13 mouse cellular contexts compared by ENCODE assay signal in the genomic region with DNA sequence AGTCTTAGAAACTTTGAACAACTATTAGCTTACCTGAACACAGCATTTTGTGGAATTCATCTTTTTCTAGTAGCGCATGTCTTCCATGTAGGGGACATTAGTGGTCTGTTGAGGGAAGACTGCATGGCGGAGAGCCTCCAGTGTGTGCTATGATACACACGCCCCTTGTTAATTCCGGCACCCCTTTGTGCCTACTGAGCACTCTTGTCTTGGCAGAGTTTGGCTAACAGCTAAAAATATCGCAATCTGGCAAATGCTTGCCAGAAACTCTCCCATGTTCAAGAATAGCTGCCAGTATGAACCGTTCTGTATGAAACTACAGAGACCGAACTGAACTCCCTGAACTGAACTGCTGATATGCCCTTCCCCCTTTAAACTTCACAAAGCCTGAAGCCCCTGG. TPM values are rescaled to one million over a fixed set of nuclear protein-coding genes. Genes with fewer than 3 reads are reported as not detected.
A peak's percentile ranks its signal among the peaks of the same experiment; 100 is the strongest.
DNase-seq lines count a peak whose midpoint lies in the region; ATAC-seq lines count a peak whose summit lies in the region.
"Had no signal": no experiment of that assay in that cellular context is flagged by ENCODE, and none has a peak within 500 bp of the region (broad histone marks: within the 10 kb centered on the region; RNA-seq: fewer than 3 reads in every experiment).

No protein-coding gene starts in this region.

- no peaks in the 10 kb centered on the region for H3K4me1 ChIP-seq in midbrain, embryonic 11.5 days (ENCODE audit: control insufficient read depth, insufficient read depth, low read length)
- H3K4me1 ChIP-seq in midbrain, embryonic 15.5 days, result peaks cover 12% of the 10 kb centered on the region; the same call in 1 of the 2 replicates
- peaks cover 10 to 18% of the 10 kb centered on the region in 2 experiments for H3K4me1 ChIP-seq in heart, embryonic 14.5 days (ENCODE audit: control insufficient read depth in 2 of 2, insufficient read depth in 2 of 2, low read length in 2 of 2)
- H3K4me1 ChIP-seq: limb, embryonic 12.5 days had no signal

- H3K36me3 ChIP-seq in midbrain, embryonic 11.5 days (ENCODE audit: control insufficient read depth, insufficient read depth, low read length), result no peaks in the 10 kb centered on the region
- no peaks in the 10 kb centered on the region for H3K36me3 ChIP-seq in midbrain, embryonic 15.5 days (replicated peaks)
- 0 out of 2 replicates have a peak, but pooled peaks cover 12% of the 10 kb centered on the region for H3K36me3 ChIP-seq in heart, embryonic 14.5 days (ENCODE audit: control insufficient read depth, insufficient read depth, low read length)
- H3K36me3 ChIP-seq: hindbrain, embryonic 13.5 days had no signal

- no peaks in the 10 kb centered on the region for H3K27me3 ChIP-seq in midbrain, embryonic 11.5 days (ENCODE audit: control insufficient read depth, insufficient read depth, low read length)
- H3K27me3 ChIP-seq in midbrain, embryonic 15.5 days (replicated peaks), result no peaks in the 10 kb centered on the region
- H3K27me3 ChIP-seq in heart, embryonic 14.5 days (ENCODE audit: control insufficient read depth, insufficient read depth, low read length), result no peaks in the 10 kb centered on the region
- H3K27me3 ChIP-seq: embryonic facial prominence, embryonic 12.5 days; hindbrain, embryonic 13.5 days; limb, embryonic 12.5 days had no signal

- no peak for ATAC-seq in midbrain, embryonic 11.5 days (ENCODE audit: low FRiP score)
- no peak for ATAC-seq in midbrain, embryonic 15.5 days (replicated peaks)
- no peak for ATAC-seq in heart, embryonic 14.5 days (ENCODE audit: insufficient number of reproducible peaks, insufficient read depth, low FRiP score, low read depth)

- no peaks in the 10 kb centered on the region for H3K9me3 ChIP-seq in midbrain, embryonic 11.5 days (ENCODE audit: control insufficient read depth, low read length)
- H3K9me3 ChIP-seq in midbrain, embryonic 15.5 days, result no peaks in the 10 kb centered on the region
- no peaks in the 10 kb centered on the region for H3K9me3 ChIP-seq in heart, embryonic 14.5 days (ENCODE audit: control insufficient read depth, low read length)
- H3K9me3 ChIP-seq: embryonic facial prominence, embryonic 12.5 days; hindbrain, embryonic 13.5 days; limb, embryonic 12.5 days had no signal

- WGBS in midbrain, embryonic 11.5 days, result 80% methylated on average over 7 of the region's 7 CpGs
- WGBS in midbrain, embryonic 15.5 days, result 66% methylated on average over 7 of the region's 7 CpGs
- WGBS in heart, embryonic 14.5 days, result 50% methylated on average over 7 of the region's 7 CpGs

- no peak overlapping the region for H3K27ac ChIP-seq in midbrain, embryonic 11.5 days (ENCODE audit: low read depth, low read length)
- no peak overlapping the region for H3K27ac ChIP-seq in midbrain, embryonic 15.5 days
- H3K27ac ChIP-seq in heart, embryonic 14.5 days (replicated peaks in 1 of 2; ENCODE audit: control insufficient read depth in 1 of 2, insufficient read depth in 1 of 2, low read depth in 2 of 2, low read length in 2 of 2), result peak overlapping the region in 1 of 2 experiments; percentile 61; a peak in 2 of 4 replicates
- H3K27ac ChIP-seq: embryonic facial prominence, embryonic 12.5 days; hindbrain, embryonic 13.5 days; limb, embryonic 12.5 days had no signal

- no peak overlapping the region for H3K4me2 ChIP-seq in midbrain, embryonic 11.5 days
- H3K4me2 ChIP-seq in midbrain, embryonic 15.5 days, result no peak overlapping the region
- peak overlapping the region; percentile 13; the same call in 1 of the 2 replicates for H3K4me2 ChIP-seq in heart, embryonic 14.5 days (ENCODE audit: low read length)
- H3K4me2 ChIP-seq: embryonic facial prominence, embryonic 12.5 days; hindbrain, embryonic 13.5 days; limb, embryonic 12.5 days had no signal

- intact Hi-C loops in gastrocnemius, postnatal 14 days (cut with DNase I; ENCODE audit: low total_unique reads), result no loop called here

- peak; percentile 26 for DNase-seq in gastrocnemius, postnatal 25 days
- no peak for DNase-seq in gastrocnemius, postnatal 14 days
- DNase-seq in midbrain, embryonic 11.5 days (ENCODE audit: low spot score, missing footprints), result peak; percentile 54
- no peak for DNase-seq in kidney, postnatal 10 days
- DNase-seq in yolk sac, embryonic 10.5 days (ENCODE audit: low spot score), result no peak
- DNase-seq: kidney, adult 11 months; thymus, adult 2 months had no signal

- H3K9ac ChIP-seq in midbrain, embryonic 11.5 days (ENCODE audit: low read length), result no peak overlapping the region
- H3K9ac ChIP-seq in midbrain, embryonic 15.5 days, result no peak overlapping the region
- peak overlapping the region; percentile 21; the same call in 1 of the 2 replicates for H3K9ac ChIP-seq in heart, embryonic 14.5 days (ENCODE audit: low read length)
- H3K9ac ChIP-seq: embryonic facial prominence, embryonic 12.5 days; hindbrain, embryonic 13.5 days; limb, embryonic 12.5 days; liver, postnatal 0 days had no signal

- H3K4me3 ChIP-seq in midbrain, embryonic 11.5 days (ENCODE audit: low read depth, low read length), result no peak overlapping the region
- no peak overlapping the region for H3K4me3 ChIP-seq in midbrain, embryonic 15.5 days
- H3K4me3 ChIP-seq in heart, embryonic 14.5 days (ENCODE audit: control insufficient read depth in 1 of 2, insufficient read depth in 1 of 2, low read depth in 1 of 2, low read length in 2 of 2), result no peak overlapping the region
- H3K4me3 ChIP-seq: embryonic facial prominence, embryonic 12.5 days; hindbrain, embryonic 13.5 days; limb, embryonic 12.5 days had no signal

RNA-seq across cellular contexts. Expression of gene Fto, which starts 10.2 kb away (rescaled TPM):
- total RNA-seq in gastrocnemius, postnatal 25 days (2021), result 10 to 100 TPM; 69.3 to 76.3 TPM
- 10 to 100 TPM; 84.9 to 96.5 TPM for total RNA-seq in gastrocnemius, postnatal 14 days (2021)
- 105 and 110 TPM in 2 replicates for polyA plus RNA-seq in midbrain, embryonic 11.5 days (2014; fragmentation: Nextera tagmentation; extraction: Ambion mirVana)
- 167 and 176 TPM in 2 replicates for polyA plus RNA-seq in midbrain, embryonic 15.5 days (2015; fragmentation: Nextera tagmentation; extraction: Ambion mirVana)
- polyA plus RNA-seq in heart, embryonic 14.5 days (2014; fragmentation: Nextera tagmentation; extraction: Ambion mirVana), result 71.5 and 76.3 TPM in 2 replicates

RNA-seq across cellular contexts. Expression of gene Rpgrip1l, which starts 10.4 kb away (rescaled TPM):
- total RNA-seq in gastrocnemius, postnatal 25 days (2021), result 1 to 10 TPM; 4.1 to 4.9 TPM
- 1 to 10 TPM; 1.8 to 3.3 TPM for total RNA-seq in gastrocnemius, postnatal 14 days (2021)
- 13.9 and 16.9 TPM in 2 replicates for polyA plus RNA-seq in midbrain, embryonic 11.5 days (2014; fragmentation: Nextera tagmentation; extraction: Ambion mirVana)
- polyA plus RNA-seq in midbrain, embryonic 15.5 days (2015; fragmentation: Nextera tagmentation; extraction: Ambion mirVana), result 12.6 and 12.9 TPM in 2 replicates
- 8.8 and 9.9 TPM in 2 replicates for polyA plus RNA-seq in heart, embryonic 14.5 days (2014; fragmentation: Nextera tagmentation; extraction: Ambion mirVana)

Comparison
In these comparisons a context has a peak if more than half of its experiments do, and no peak if none do; other contexts are left out.
1. DNase-seq: peak in gastrocnemius, postnatal 25 days (single experiment) and midbrain, embryonic 11.5 days (single experiment); none in gastrocnemius, postnatal 14 days (single experiment), kidney, postnatal 10 days (single experiment) and yolk sac, embryonic 10.5 days (single experiment).